Mouse (Mus musculus) embryo, embryonic 10 days (tissue): ENCODE results near the gene Lmbr1.
"Not testable (repeated sequence)": the region's sequence is repeated elsewhere in the genome, so short reads cannot be mapped to it uniquely, and the experiment has no call there.

Experiments used
- DNase-seq: peaks from one replicate; pipeline ENCODE4 v3.0.0-alpha.2; 2015; ENCODE audit warnings: low spot score

Gene Lmbr1

GRCm38 (mm10) chr5:29378298-29379036 is at the start of gene Lmbr1:
TSS of gene Lmbr1 (minus strand) at chr5:29378390.
- peak; percentile 95 for DNase-seq

GRCm38 (mm10) chr5:29423330-29423729 is 45.1 kb upstream of the Lmbr1 start:
- DNase-seq: not testable (repeated sequence)

GRCm38 (mm10) chr5:29413041-29413440 is 34.9 kb upstream of the Lmbr1 start:
- peak; percentile 22 for DNase-seq

- no peak for DNase-seq
Measured at GRCm38 (mm10) chr5:29410854-29411253, 32.7 kb upstream of the Lmbr1 start.

- no peak for DNase-seq
Measured at GRCm38 (mm10) chr5:29398427-29398826, 20.2 kb upstream of the Lmbr1 start.

- peak; percentile 86 for DNase-seq
Measured at GRCm38 (mm10) chr5:29388944-29389765, 11.0 kb upstream of the Lmbr1 start.

GRCm38 (mm10) chr5:29388181-29388943 is 10.2 kb upstream of the Lmbr1 start:
- DNase-seq: no peak

- no peak for DNase-seq
Measured at GRCm38 (mm10) chr5:29387591-29387990, 9.4 kb upstream of the Lmbr1 start.

GRCm38 (mm10) chr5:29382776-29383175 is 4.6 kb upstream of the Lmbr1 start:
- DNase-seq: peak; percentile 12

- no peak for DNase-seq
Measured at GRCm38 (mm10) chr5:29380091-29380490, 1.9 kb upstream of the Lmbr1 start.

- DNase-seq: no peak
Measured at GRCm38 (mm10) chr5:29377590-29378297, 446 bp downstream of the Lmbr1 start.

GRCm38 (mm10) chr5:29363511-29363910 is 14.7 kb downstream of the Lmbr1 start:
- no peak for DNase-seq

- DNase-seq: peak; percentile 65
Measured at GRCm38 (mm10) chr5:29335836-29336235, 42.4 kb downstream of the Lmbr1 start.

- DNase-seq: no peak
Measured at GRCm38 (mm10) chr5:29322503-29322902, 55.7 kb downstream of the Lmbr1 start.

- DNase-seq: no peak
Measured at GRCm38 (mm10) chr5:29309191-29309590, 69.0 kb downstream of the Lmbr1 start.

GRCm38 (mm10) chr5:29293194-29293593 is 85.0 kb downstream of the Lmbr1 start:
- peak; percentile 69 for DNase-seq

GRCm38 (mm10) chr5:29290110-29290509 is 88.1 kb downstream of the Lmbr1 start:
- no peak for DNase-seq

GRCm38 (mm10) chr5:29289703-29290102 is 88.5 kb downstream of the Lmbr1 start:
- DNase-seq: no peak

- DNase-seq: no peak
Measured at GRCm38 (mm10) chr5:29281081-29281480, 97.1 kb downstream of the Lmbr1 start.

- peak; percentile 41 for DNase-seq
Measured at GRCm38 (mm10) chr5:29274746-29275145, 103.4 kb downstream of the Lmbr1 start.

GRCm38 (mm10) chr5:29273426-29273825 is 104.8 kb downstream of the Lmbr1 start:
- DNase-seq: no peak

- DNase-seq: peak; percentile 15
Measured at GRCm38 (mm10) chr5:29270879-29271278, 107.3 kb downstream of the Lmbr1 start.
